Mouse (Mus musculus) spleen, embryonic (tissue): ENCODE results near the gene Slc17a5.
"Not testable (repeated sequence)": the region's sequence is repeated elsewhere in the genome, so short reads cannot be mapped to it uniquely, and the experiment has no call there.

ENCODE experiments used
- CTCF ChIA-PET: fragments of 350-600 bp; sonication (Branson Sonifier 250); formaldehyde crosslinking; loops from one replicate; lab custom pipeline; 2022; lab: Charles Lee

Gene Slc17a5

GRCm38 (mm10) chr9:78520127-78520779, 67.6 kb downstream of the Slc17a5 start:
- CTCF ChIA-PET = no interaction called here

- CTCF ChIA-PET = interaction anchor here (0.8 kb wide), 1 partner anchor 9 kb away, joined by 3 read pairs; no protein-coding TSS in a partner anchor
Measured at GRCm38 (mm10) chr9:78517237-78517636, 70.6 kb downstream of the Slc17a5 start.

- CTCF ChIA-PET = no interaction called here
Measured at GRCm38 (mm10) chr9:78516125-78516524, 71.7 kb downstream of the Slc17a5 start.

GRCm38 (mm10) chr9:78514681-78515080, 73.2 kb downstream of the Slc17a5 start:
- CTCF ChIA-PET = no interaction called here

- CTCF ChIA-PET = interaction anchor here (0.6 kb wide), 1 partner anchor 20 kb away, joined by 3 read pairs; no protein-coding TSS in a partner anchor
Measured at GRCm38 (mm10) chr9:78513776-78514500, 73.9 kb downstream of the Slc17a5 start.

GRCm38 (mm10) chr9:78511705-78512104, 76.1 kb downstream of the Slc17a5 start:
- CTCF ChIA-PET = no interaction called here

- CTCF ChIA-PET = no interaction called here
Measured at GRCm38 (mm10) chr9:78508106-78508786, 79.6 kb downstream of the Slc17a5 start.

GRCm38 (mm10) chr9:78506722-78507077, 81.1 kb downstream of the Slc17a5 start:
- CTCF ChIA-PET = no interaction called here

- CTCF ChIA-PET = interaction anchor here (0.5 kb wide), 1 partner anchor 42 kb away, joined by 3 read pairs; no protein-coding TSS in a partner anchor
Measured at GRCm38 (mm10) chr9:78506002-78506721, 81.7 kb downstream of the Slc17a5 start.

- CTCF ChIA-PET = no interaction called here
Measured at GRCm38 (mm10) chr9:78505223-78505622, 82.6 kb downstream of the Slc17a5 start.

- CTCF ChIA-PET = no interaction called here
Measured at GRCm38 (mm10) chr9:78504679-78505078, 83.2 kb downstream of the Slc17a5 start.

- CTCF ChIA-PET = no interaction called here
Measured at GRCm38 (mm10) chr9:78504133-78504532, 83.7 kb downstream of the Slc17a5 start.

GRCm38 (mm10) chr9:78503223-78504079, 84.4 kb downstream of the Slc17a5 start:
- CTCF ChIA-PET = no interaction called here

GRCm38 (mm10) chr9:78501284-78501683, 86.6 kb downstream of the Slc17a5 start:
- CTCF ChIA-PET = no interaction called here

GRCm38 (mm10) chr9:78500386-78500785, 87.5 kb downstream of the Slc17a5 start:
- CTCF ChIA-PET = interaction anchor here (0.7 kb wide), 1 partner anchor 42 kb away, joined by 4 read pairs; no protein-coding TSS in a partner anchor

GRCm38 (mm10) chr9:78493171-78493570, 94.7 kb downstream of the Slc17a5 start:
- CTCF ChIA-PET = interaction anchor here (0.7 kb wide), 2 partner anchors 19 to 32 kb away, joined by 3 to 7 read pairs; no protein-coding TSS in a partner anchor

GRCm38 (mm10) chr9:78492254-78492653, 95.6 kb downstream of the Slc17a5 start:
- CTCF ChIA-PET = no interaction called here

GRCm38 (mm10) chr9:78491169-78491568, 96.7 kb downstream of the Slc17a5 start:
- CTCF ChIA-PET = no interaction called here

- CTCF ChIA-PET = no interaction called here
Measured at GRCm38 (mm10) chr9:78488890-78489420, 98.9 kb downstream of the Slc17a5 start, which contains the start of gene Eef1a1. Gene Eef1a1, minus strand, starts transcription at chr9:78489151.

GRCm38 (mm10) chr9:78488021-78488420, 99.8 kb downstream of the Slc17a5 start:
- CTCF ChIA-PET = not testable (repeated sequence)
